Mouse (Mus musculus) ovary, adult 18-20 months (tissue): Measurements from ENCODE around the gene Elmo3.

Experiments
- DNase-seq: peaks from one replicate; pipeline ENCODE4 v3.0.0; 2022; ENCODE audit warnings: low spot score, mixed read lengths

The Elmo3 gene

GRCm38 (mm10) chr8:105355179-105356024 is 50.0 kb downstream of the Elmo3 start:
- no peak for DNase-seq

- no peak for DNase-seq
Observed at GRCm38 (mm10) chr8:105356681-105357080, 51.3 kb downstream of the Elmo3 start.

GRCm38 (mm10) chr8:105359208-105359607 is 53.8 kb downstream of the Elmo3 start:
- DNase-seq = no peak

GRCm38 (mm10) chr8:105359646-105360045 is 54.2 kb downstream of the Elmo3 start:
- DNase-seq = no peak
